Mouse (Mus musculus) liver, adult 2 months (tissue): ENCODE results near the gene Gm48552. TPM values are rescaled to one million over a fixed set of nuclear protein-coding genes. Genes with fewer than 3 reads are reported as not detected.

Experiments
- DNase-seq: peaks from one replicate; pipeline ENCODE4 v3.0.0-alpha.2; 2011; ENCODE audit warnings: low read depth, low spot score; ENCODE audit errors: extremely low read depth
- H3K27ac ChIP-seq: fragments of 200-500 bp; replicated peaks from 2 replicates; pipeline ENCODE4 v1.5.1; 2012; ENCODE audit warnings: low read depth, mild to moderate bottlenecking, control low read depth, inconsistent platforms, low read length; ENCODE audit not compliant: insufficient read depth
- H3K27me3 ChIP-seq: fragments of 200-500 bp; 2 replicates; pipeline ENCODE4 v1.6.1; 2012; ENCODE audit warnings: mild to moderate bottlenecking, moderate library complexity, low read length, inconsistent platforms; ENCODE audit not compliant: control insufficient read depth, insufficient read depth
- H3K36me3 ChIP-seq: fragments of 200-500 bp; 2 replicates; pipeline ENCODE4 v1.6.1; 2012; ENCODE audit warnings: low read length, inconsistent platforms; ENCODE audit not compliant: control insufficient read depth, insufficient read depth
- H3K4me1 ChIP-seq: fragments of 200-500 bp; 2 replicates; pipeline ENCODE4 v1.6.1; 2011; ENCODE audit warnings: low read length; ENCODE audit not compliant: control insufficient read depth, insufficient read depth
- H3K4me3 ChIP-seq: fragments of 200-500 bp; 2 replicates; pipeline ENCODE4 v1.5.1; 2011; ENCODE audit warnings: low read depth, mild to moderate bottlenecking, control low read depth, low read length, moderate library complexity; ENCODE audit not compliant: insufficient read depth
- H3K79me2 ChIP-seq: fragments of 200-500 bp; 2 replicates; pipeline ENCODE4 v1.6.1; 2012; ENCODE audit warnings: inconsistent platforms, mild to moderate bottlenecking, low read length, moderate library complexity; ENCODE audit not compliant: control insufficient read depth, insufficient read depth
- H3K9ac ChIP-seq: fragments of 200-500 bp; 2 replicates; pipeline ENCODE4 v1.6.1; 2012; ENCODE audit warnings: low read depth, mild to moderate bottlenecking, control low read depth, inconsistent platforms, low read length
- CTCF ChIP-seq: fragments of 200-500 bp; IDR thresholded peaks from 2 replicates; pipeline ENCODE4 v1.5.1; 2011; ENCODE audit warnings: low read depth, low read length, control low read depth
- POLR2A ChIP-seq: fragments of 200-500 bp; IDR thresholded peaks from 2 replicates; pipeline ENCODE4 v1.6.1; 2011; ENCODE audit warnings: low read length, control low read depth; ENCODE audit not compliant: insufficient read depth; ENCODE audit errors: extremely low read depth
- WGBS: fragments of 180-500 bp; shearing (Covaris S2); methylation state at CpG from one replicate; pipeline ENCODE4 v1.1.7; 2018; 5-methylcytosine and 5-hydroxymethylcytosine counted together
- polyA plus RNA-seq: library from polyadenylated mRNA; depleted of rRNA; stranded (reverse); fragments of >200 nt; gene quantifications from 2 replicates; pipeline ENCODE4 v1.2.3, GENCODE M21; 2012; rRNA removed
- total RNA-seq: library from RNA; depleted of rRNA; stranded (reverse); fragments of >200 nt; gene quantifications from 2 replicates; pipeline ENCODE4 v1.2.3, GENCODE M21; 2014; rRNA removed

Gm48552 gene
- total and polyA plus RNA-seq, 2 experiments, result 1.4 TPM; not detected in 1

GRCm38 (mm10) chr10:81432868-81433262 is 44.1 kb downstream of the Gm48552 start:
- no peaks in the 10 kb centered on the region for H3K27me3 ChIP-seq
- WGBS, result under 1% methylated on average over 17 of the region's 17 CpGs
- peak; percentile 93 for DNase-seq
- TF ChIP-seq POLR2A (no peak), CTCF (no peak)
- peaks cover 39% of the 10 kb centered on the region for H3K4me1 ChIP-seq
- no peaks in the 10 kb centered on the region for H3K36me3 ChIP-seq
- H3K4me3 ChIP-seq, result peak overlapping the region; percentile 28; the same call in 1 of the 2 replicates
- peak overlapping the region; percentile 87 for H3K27ac ChIP-seq
- H3K9ac ChIP-seq, result peak overlapping the region; percentile 36
- H3K79me2 ChIP-seq, result peaks cover 3% of the 10 kb centered on the region; the same call in 1 of the 2 replicates

GRCm38 (mm10) chr10:81433541-81434289 is 44.9 kb downstream of the Gm48552 start:
- Histone ChIP-seq H3K4me3 (peak overlapping the region; percentile 38; the same call in 1 of the 2 replicates), H3K9ac (peak overlapping the region; percentile 55), H3K27me3 (no peaks in the 10 kb centered on the region), H3K27ac (peak overlapping the region; percentile 87), H3K36me3 (no peaks in the 10 kb centered on the region), H3K4me1 (peaks cover 39% of the 10 kb centered on the region), H3K79me2 (no peaks in the 10 kb centered on the region)
- WGBS, result 40% methylated on average over 26 of the region's 26 CpGs
- peak; percentile 67 for TF ChIP-seq CTCF
- TF ChIP-seq POLR2A, result no peak
- DNase-seq, result peak; percentile 71

GRCm38 (mm10) chr10:81434361-81435263 is 45.8 kb downstream of the Gm48552 start:
- H3K36me3 ChIP-seq, result no peaks in the 10 kb centered on the region
- 46% methylated on average over 15 of the region's 15 CpGs for WGBS
- peak; percentile 35 for DNase-seq
- H3K79me2 ChIP-seq, result no peaks in the 10 kb centered on the region
- H3K9ac ChIP-seq, result peak overlapping the region; percentile 17; the same call in 1 of the 2 replicates
- no peak for TF ChIP-seq POLR2A
- TF ChIP-seq CTCF, result no peak
- H3K4me1 ChIP-seq, result peaks cover 36% of the 10 kb centered on the region
- H3K27me3 ChIP-seq, result no peaks in the 10 kb centered on the region
- no peak overlapping the region for H3K4me3 ChIP-seq
- H3K27ac ChIP-seq, result peak overlapping the region; percentile 87

GRCm38 (mm10) chr10:81435436-81435835 is 46.6 kb downstream of the Gm48552 start:
- Histone ChIP-seq H3K36me3 (no peaks in the 10 kb centered on the region), H3K9ac (0 out of 2 replicates have a peak overlapping the region, but pooled peaks have one; percentile 17), H3K27ac (peak overlapping the region; percentile 75), H3K4me3 (no peak overlapping the region), H3K79me2 (no peaks in the 10 kb centered on the region), H3K27me3 (no peaks in the 10 kb centered on the region), H3K4me1 (peaks cover 36% of the 10 kb centered on the region)
- no peak for TF ChIP-seq POLR2A
- TF ChIP-seq CTCF, result no peak
- WGBS, result 22% methylated on average over 3 of the region's 3 CpGs
- peak; percentile 92 for DNase-seq

Other genes starting within 250 kb of the Gm48552 start
Only the 30 nearest of the 34 such genes appear.
- 812 and 946 TPM in 2 replicates for gene Eef2, start 212.4 kb upstream of the Gm48552 start, total RNA-seq
- 1,151 and 1,204 TPM in 2 replicates for gene Eef2, start 212.4 kb upstream of the Gm48552 start, polyA plus RNA-seq
- 14.1 and 16.0 TPM in 2 replicates for gene Dapk3, start 206.0 kb upstream of the Gm48552 start, total RNA-seq
- gene Dapk3, start 206.0 kb upstream of the Gm48552 start, polyA plus RNA-seq, result 42.5 and 44.2 TPM in 2 replicates
- not detected in 2 replicates for gene 4930442H23Rik, start 205.2 kb upstream of the Gm48552 start, total RNA-seq
- not detected in 2 replicates for gene 4930442H23Rik, start 205.2 kb upstream of the Gm48552 start, polyA plus RNA-seq
- 0.09 TPM in 1 of 2 replicates, not detected in the other for gene Nmrk2, start 187.0 kb upstream of the Gm48552 start, total RNA-seq
- not detected in 2 replicates for gene Nmrk2, start 187.0 kb upstream of the Gm48552 start, polyA plus RNA-seq
- 0.07 TPM in 1 of 2 replicates, not detected in the other for gene Atcay, start 158.2 kb upstream of the Gm48552 start, total RNA-seq
- gene Atcay, start 158.2 kb upstream of the Gm48552 start, polyA plus RNA-seq, result not detected in 2 replicates
- 0.27 and 0.74 TPM in 2 replicates for gene Zfr2, start 155.8 kb upstream of the Gm48552 start, total RNA-seq
- 0.15 and 1.6 TPM in 2 replicates for gene Zfr2, start 155.8 kb upstream of the Gm48552 start, polyA plus RNA-seq
- gene Matk, start 136.1 kb upstream of the Gm48552 start, total RNA-seq, result 0.60 and 0.65 TPM in 2 replicates
- 0.27 and 0.43 TPM in 2 replicates for gene Matk, start 136.1 kb upstream of the Gm48552 start, polyA plus RNA-seq
- 52.1 and 65.9 TPM in 2 replicates for gene Mrpl54, start 122.1 kb upstream of the Gm48552 start, total RNA-seq
- gene Mrpl54, start 122.1 kb upstream of the Gm48552 start, polyA plus RNA-seq, result 66.6 and 85.9 TPM in 2 replicates
- 30.5 and 44.1 TPM in 2 replicates for gene Apba3, start 122.0 kb upstream of the Gm48552 start, total RNA-seq
- 132 and 143 TPM in 2 replicates for gene Apba3, start 122.0 kb upstream of the Gm48552 start, polyA plus RNA-seq
- gene Tjp3, start 97.4 kb upstream of the Gm48552 start, total RNA-seq, result 7.6 and 7.7 TPM in 2 replicates
- gene Tjp3, start 97.4 kb upstream of the Gm48552 start, polyA plus RNA-seq, result 24.2 and 32.0 TPM in 2 replicates
- gene Pip5k1c, start 96.0 kb upstream of the Gm48552 start, total RNA-seq, result 7.4 and 10.0 TPM in 2 replicates
- gene Pip5k1c, start 96.0 kb upstream of the Gm48552 start, polyA plus RNA-seq, result 25.8 and 30.1 TPM in 2 replicates
- gene Cactin, start 67.9 kb upstream of the Gm48552 start, total RNA-seq, result 5.0 and 5.7 TPM in 2 replicates
- gene Cactin, start 67.9 kb upstream of the Gm48552 start, polyA plus RNA-seq, result 12.8 and 14.1 TPM in 2 replicates
- 0.37 and 0.81 TPM in 2 replicates for gene Tbxa2r, start 60.3 kb upstream of the Gm48552 start, total RNA-seq
- 3.8 and 4.0 TPM in 2 replicates for gene Tbxa2r, start 60.3 kb upstream of the Gm48552 start, polyA plus RNA-seq
- under 0.01 and 0.27 TPM in 2 replicates for gene Gipc3, start 45.7 kb upstream of the Gm48552 start, total RNA-seq
- 0.51 and 0.57 TPM in 2 replicates for gene Gipc3, start 45.7 kb upstream of the Gm48552 start, polyA plus RNA-seq
- gene Hmg20b, start 38.5 kb upstream of the Gm48552 start, total RNA-seq, result 9.9 and 10.8 TPM in 2 replicates
- 48.1 and 54.0 TPM in 2 replicates for gene Hmg20b, start 38.5 kb upstream of the Gm48552 start, polyA plus RNA-seq
- gene Mfsd12, start 31.5 kb upstream of the Gm48552 start, total RNA-seq, result 5.3 and 7.4 TPM in 2 replicates
- 12.8 and 13.4 TPM in 2 replicates for gene Mfsd12, start 31.5 kb upstream of the Gm48552 start, polyA plus RNA-seq
- 0.47 TPM in 1 of 2 replicates, not detected in the other for gene 4930404N11Rik, start 23.2 kb upstream of the Gm48552 start, total RNA-seq
- gene 4930404N11Rik, start 23.2 kb upstream of the Gm48552 start, polyA plus RNA-seq, result 0.12 and 0.37 TPM in 2 replicates
- 6.2 and 8.1 TPM in 2 replicates for gene Fzr1, start 10.5 kb upstream of the Gm48552 start, total RNA-seq
- 20.9 and 29.9 TPM in 2 replicates for gene Fzr1, start 10.5 kb upstream of the Gm48552 start, polyA plus RNA-seq
- 39.7 and 53.8 TPM in 2 replicates for gene Dohh, start 4.6 kb upstream of the Gm48552 start, total RNA-seq
- gene Dohh, start 4.6 kb upstream of the Gm48552 start, polyA plus RNA-seq, result 42.6 and 49.7 TPM in 2 replicates
- gene Gm48551, start 4.5 kb upstream of the Gm48552 start, total RNA-seq, result 2.4 TPM in 1 of 2 replicates, not detected in the other
- 0.32 and 0.44 TPM in 2 replicates for gene Gm48551, start 4.5 kb upstream of the Gm48552 start, polyA plus RNA-seq
- gene Smim24, start 4.0 kb downstream of the Gm48552 start, total RNA-seq, result 1.3 and 1.5 TPM in 2 replicates
- 2.3 and 4.1 TPM in 2 replicates for gene Smim24, start 4.0 kb downstream of the Gm48552 start, polyA plus RNA-seq
- gene Nfic, start 66.6 kb downstream of the Gm48552 start, total RNA-seq, result 7.4 and 16.4 TPM in 2 replicates
- gene Nfic, start 66.6 kb downstream of the Gm48552 start, polyA plus RNA-seq, result 32.8 and 56.4 TPM in 2 replicates
- gene Celf5, start 93.7 kb downstream of the Gm48552 start, total RNA-seq, result not detected in 2 replicates
- not detected in 2 replicates for gene Celf5, start 93.7 kb downstream of the Gm48552 start, polyA plus RNA-seq
- gene Ncln, start 107.4 kb downstream of the Gm48552 start, total RNA-seq, result 31.6 and 48.6 TPM in 2 replicates
- 138 and 159 TPM in 2 replicates for gene Ncln, start 107.4 kb downstream of the Gm48552 start, polyA plus RNA-seq
- gene S1pr4, start 111.1 kb downstream of the Gm48552 start, total RNA-seq, result 0.28 and 0.40 TPM in 2 replicates
- gene S1pr4, start 111.1 kb downstream of the Gm48552 start, polyA plus RNA-seq, result 1.2 and 1.5 TPM in 2 replicates
- 0.94 and 1.1 TPM in 2 replicates for gene Gna15, start 135.2 kb downstream of the Gm48552 start, total RNA-seq
- gene Gna15, start 135.2 kb downstream of the Gm48552 start, polyA plus RNA-seq, result 0.31 and 0.64 TPM in 2 replicates
- 20.7 and 27.3 TPM in 2 replicates for gene Gna11, start 156.2 kb downstream of the Gm48552 start, total RNA-seq
- 61.6 and 64.2 TPM in 2 replicates for gene Gna11, start 156.2 kb downstream of the Gm48552 start, polyA plus RNA-seq
- 200 and 263 TPM in 2 replicates for gene Aes, start 170.5 kb downstream of the Gm48552 start, total RNA-seq
- 1,785 and 2,016 TPM in 2 replicates for gene Aes, start 170.5 kb downstream of the Gm48552 start, polyA plus RNA-seq
- 3.0 and 7.2 TPM in 2 replicates for gene Tle2, start 185.6 kb downstream of the Gm48552 start, total RNA-seq
- gene Tle2, start 185.6 kb downstream of the Gm48552 start, polyA plus RNA-seq, result 35.4 and 56.0 TPM in 2 replicates
- gene Tle6, start 212.1 kb downstream of the Gm48552 start, total RNA-seq, result 0.94 and 1.6 TPM in 2 replicates
- 3.5 and 4.2 TPM in 2 replicates for gene Tle6, start 212.1 kb downstream of the Gm48552 start, polyA plus RNA-seq